Mouse (Mus musculus): Measurements from ENCODE around the gene Clip1. TPM values are rescaled to one million over a fixed set of nuclear protein-coding genes. Genes with fewer than 3 reads are reported as not detected.

Gene Clip1
- polyA plus RNA-seq, 1 experiment: 24.4 TPM

DNA sequence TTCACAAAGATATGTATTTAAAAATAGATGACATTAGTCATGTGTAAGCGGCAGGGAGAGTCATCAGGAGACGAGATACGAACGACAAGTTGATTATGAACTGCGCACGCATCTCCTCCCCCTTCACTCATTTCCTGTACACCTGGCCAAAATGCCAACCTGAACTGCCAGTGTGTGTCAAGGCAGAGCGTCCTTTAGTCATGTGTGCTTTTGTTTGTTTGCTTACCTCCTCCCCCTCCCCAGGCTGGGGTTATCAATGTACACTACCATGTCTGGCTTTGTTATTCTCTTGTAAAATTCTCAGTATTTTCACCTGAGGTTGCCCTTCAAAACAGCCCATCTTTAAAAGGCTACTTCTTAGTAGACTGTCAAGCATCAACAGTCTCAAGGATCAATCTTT lies 75.0 kb downstream of the Clip1 start:
- Histone ChIP-seq H3K27ac (ENCODE audit: insufficient read depth, low read depth, low read length) (no peak overlapping the region), H3K36me3 (ENCODE audit: control insufficient read depth, insufficient read depth, low read length) (peaks cover 4% of the 10 kb centered on the region), H3K27me3 (replicated peaks; ENCODE audit: control insufficient read depth, insufficient read depth, low read length) (no peaks in the 10 kb centered on the region), H3K4me3 (ENCODE audit: insufficient read depth, low read depth, low read length) (no peak overlapping the region), H3K4me1 (ENCODE audit: control insufficient read depth, insufficient read depth, low read length) (no peaks in the 10 kb centered on the region)
- 95% methylated on average over 7 of the region's 7 CpGs for WGBS
- no peak for TF ChIP-seq POLR2A (IDR thresholded peaks at IDR 0.05; ENCODE audit: low read depth, low read length)
- TF ChIP-seq CTCF (conservative IDR thresholded peaks at IDR 0.05; ENCODE audit: insufficient read depth, insufficient read length, low read depth, low read length): no peak
- DNase-seq: no peak

GRCm38 (mm10) chr5:123607211-123607669 lies 77.2 kb downstream of the Clip1 start:
- WGBS: 60% methylated on average over 3 of the region's 3 CpGs
- H3K36me3 ChIP-seq (ENCODE audit: control insufficient read depth, insufficient read depth, low read length): peaks cover 4% of the 10 kb centered on the region
- H3K4me3 ChIP-seq (ENCODE audit: insufficient read depth, low read depth, low read length): no peak overlapping the region
- peak overlapping the region; percentile 48 for H3K27ac ChIP-seq (ENCODE audit: insufficient read depth, low read depth, low read length)
- H3K4me1 ChIP-seq (ENCODE audit: control insufficient read depth, insufficient read depth, low read length): no peaks in the 10 kb centered on the region
- H3K27me3 ChIP-seq (replicated peaks; ENCODE audit: control insufficient read depth, insufficient read depth, low read length): no peaks in the 10 kb centered on the region
- no peak for TF ChIP-seq POLR2A (IDR thresholded peaks at IDR 0.05; ENCODE audit: low read depth, low read length)
- no peak for TF ChIP-seq CTCF (conservative IDR thresholded peaks at IDR 0.05; ENCODE audit: insufficient read depth, insufficient read length, low read depth, low read length)
- DNase-seq: peak; percentile 79

DNA sequence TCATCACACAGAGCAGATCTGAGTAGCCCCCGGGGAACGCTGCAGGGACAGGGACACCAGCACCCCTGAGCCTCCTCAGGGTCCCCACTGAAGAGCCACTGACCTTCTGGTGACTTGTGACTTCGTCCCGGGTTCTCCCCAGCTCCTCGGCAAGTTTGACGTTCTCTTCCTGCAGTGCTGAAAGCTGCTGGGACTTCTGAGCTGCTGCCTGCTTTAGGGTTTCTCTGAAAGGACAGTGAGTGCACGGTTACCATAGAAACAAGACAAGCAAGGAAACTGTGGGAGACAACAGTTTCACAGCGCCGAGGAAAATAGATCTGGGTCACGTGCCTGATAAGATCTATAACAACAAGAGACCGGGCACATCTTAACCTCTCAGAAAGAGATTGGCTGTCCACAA lies 80.9 kb downstream of the Clip1 start:
- WGBS: 39% methylated on average over 11 of the region's 11 CpGs
- Histone ChIP-seq H3K27me3 (replicated peaks; ENCODE audit: control insufficient read depth, insufficient read depth, low read length) (no peaks in the 10 kb centered on the region), H3K36me3 (ENCODE audit: control insufficient read depth, insufficient read depth, low read length) (peaks cover 1% of the 10 kb centered on the region), H3K4me3 (ENCODE audit: insufficient read depth, low read depth, low read length) (no peak overlapping the region), H3K4me1 (ENCODE audit: control insufficient read depth, insufficient read depth, low read length) (no peaks in the 10 kb centered on the region), H3K27ac (ENCODE audit: insufficient read depth, low read depth, low read length) (peak overlapping the region; percentile 39; the same call in 1 of the 2 replicates)
- peak; percentile 66 for DNase-seq
- TF ChIP-seq POLR2A (IDR thresholded peaks at IDR 0.05; ENCODE audit: low read depth, low read length) (no peak), CTCF (conservative IDR thresholded peaks at IDR 0.05; ENCODE audit: insufficient read depth, insufficient read length, low read depth, low read length) (no peak)

- WGBS: 66% methylated on average over 6 of the region's 6 CpGs
- H3K27ac ChIP-seq (ENCODE audit: insufficient read depth, low read depth, low read length): no peak overlapping the region
- no peak for DNase-seq
These were observed 82.2 kb downstream of the Clip1 start for GRCm38 (mm10) chr5:123602174-123602573.

DNA sequence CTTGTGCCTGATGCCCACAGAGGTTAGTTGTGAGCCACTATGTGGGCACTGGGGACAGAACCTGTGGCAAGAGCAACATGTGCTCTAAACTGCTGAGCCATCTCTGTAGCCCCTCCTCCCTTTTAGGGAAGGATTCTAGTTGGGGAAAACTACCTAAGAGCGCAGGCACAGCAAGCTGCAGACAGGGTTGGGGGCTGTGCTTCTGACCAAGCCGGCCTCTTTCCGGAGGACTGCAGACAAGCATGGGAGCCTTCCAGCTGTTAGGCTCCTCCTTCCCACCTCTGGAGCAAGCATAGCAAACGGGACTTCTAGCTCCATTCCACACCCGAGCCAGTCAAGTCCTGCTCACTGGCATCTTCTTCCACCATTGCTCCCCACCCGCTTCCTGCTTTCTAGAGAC lies 85.1 kb downstream of the Clip1 start:
- peak; percentile 21 for DNase-seq
- H3K4me1 ChIP-seq (ENCODE audit: control insufficient read depth, insufficient read depth, low read length): no peaks in the 10 kb centered on the region
- peaks cover 3% of the 10 kb centered on the region for H3K36me3 ChIP-seq (ENCODE audit: control insufficient read depth, insufficient read depth, low read length)
- no peaks in the 10 kb centered on the region for H3K27me3 ChIP-seq (replicated peaks; ENCODE audit: control insufficient read depth, insufficient read depth, low read length)
- no peak for TF ChIP-seq CTCF (conservative IDR thresholded peaks at IDR 0.05; ENCODE audit: insufficient read depth, insufficient read length, low read depth, low read length)
- TF ChIP-seq POLR2A (IDR thresholded peaks at IDR 0.05; ENCODE audit: low read depth, low read length): no peak
- H3K27ac ChIP-seq (ENCODE audit: insufficient read depth, low read depth, low read length): peak overlapping the region; percentile 37; the same call in 1 of the 2 replicates
- peak overlapping the region; percentile 2; the same call in 1 of the 2 replicates for H3K4me3 ChIP-seq (ENCODE audit: insufficient read depth, low read depth, low read length)
- 51% methylated on average over 6 of the region's 6 CpGs for WGBS

More at GRCm38 (mm10) chr5:123602174-123602573, 82.2 kb downstream of the Clip1 start:
- Histone ChIP-seq H3K4me1 (ENCODE audit: control insufficient read depth, insufficient read depth, low read length) (no peaks in the 10 kb centered on the region), H3K27me3 (replicated peaks; ENCODE audit: control insufficient read depth, insufficient read depth, low read length) (no peaks in the 10 kb centered on the region), H3K36me3 (ENCODE audit: control insufficient read depth, insufficient read depth, low read length) (no peaks in the 10 kb centered on the region; the same call in 1 of the 2 replicates), H3K4me3 (ENCODE audit: insufficient read depth, low read depth, low read length) (no peak overlapping the region)
- TF ChIP-seq CTCF (conservative IDR thresholded peaks at IDR 0.05; ENCODE audit: insufficient read depth, insufficient read length, low read depth, low read length) (no peak), POLR2A (IDR thresholded peaks at IDR 0.05; ENCODE audit: low read depth, low read length) (no peak)

DNA sequence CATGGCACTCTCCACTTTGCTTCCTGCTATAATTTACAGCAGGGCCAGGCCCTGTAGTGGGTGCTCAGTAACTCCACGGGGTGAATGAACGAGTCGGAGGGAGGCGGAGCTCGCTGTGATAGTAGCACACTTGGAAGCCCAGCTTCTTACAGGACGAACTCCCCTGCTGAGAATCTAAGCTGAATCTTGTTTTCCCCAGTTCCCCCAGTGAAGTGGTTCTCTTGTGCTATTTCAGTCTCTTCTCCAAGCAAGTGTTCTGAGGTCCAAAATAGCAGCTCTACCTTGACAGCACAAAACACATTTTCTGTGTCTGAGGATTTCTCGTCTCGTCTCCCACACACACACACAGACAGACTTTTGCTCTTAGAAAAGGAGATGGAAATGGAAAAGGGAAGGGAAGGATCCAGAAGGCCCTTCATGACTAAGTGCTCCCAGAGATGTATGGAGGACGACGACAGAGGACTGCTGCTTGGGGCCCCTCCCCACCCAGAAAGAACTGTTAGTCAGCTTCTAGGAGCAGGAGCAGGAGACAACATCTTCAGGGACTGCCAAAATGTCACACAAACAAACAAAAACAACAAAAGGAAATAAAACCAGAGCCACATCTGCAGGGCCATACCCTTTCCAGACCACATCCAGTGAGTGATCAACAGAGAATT lies 90.7 kb downstream of the Clip1 start:
- Histone ChIP-seq H3K4me1 (ENCODE audit: control insufficient read depth, insufficient read depth, low read length) (no peaks in the 10 kb centered on the region), H3K27ac (ENCODE audit: insufficient read depth, low read depth, low read length) (no peak overlapping the region), H3K36me3 (ENCODE audit: control insufficient read depth, insufficient read depth, low read length) (peaks cover 4% of the 10 kb centered on the region), H3K27me3 (replicated peaks; ENCODE audit: control insufficient read depth, insufficient read depth, low read length) (no peaks in the 10 kb centered on the region), H3K4me3 (ENCODE audit: insufficient read depth, low read depth, low read length) (no peak overlapping the region)
- WGBS: 80% methylated on average over 10 of the region's 10 CpGs
- TF ChIP-seq POLR2A (IDR thresholded peaks at IDR 0.05; ENCODE audit: low read depth, low read length): no peak
- no peak for TF ChIP-seq CTCF (conservative IDR thresholded peaks at IDR 0.05; ENCODE audit: insufficient read depth, insufficient read length, low read depth, low read length)
- no peak for DNase-seq

GRCm38 (mm10) chr5:123580043-123580442 lies 104.4 kb downstream of the Clip1 start:
- H3K27me3 ChIP-seq (replicated peaks; ENCODE audit: control insufficient read depth, insufficient read depth, low read length): no peaks in the 10 kb centered on the region
- no peak overlapping the region for H3K27ac ChIP-seq (ENCODE audit: insufficient read depth, low read depth, low read length)
- no peaks in the 10 kb centered on the region for H3K4me1 ChIP-seq (ENCODE audit: control insufficient read depth, insufficient read depth, low read length)
- H3K4me3 ChIP-seq (ENCODE audit: insufficient read depth, low read depth, low read length): no peak overlapping the region
- H3K36me3 ChIP-seq (ENCODE audit: control insufficient read depth, insufficient read depth, low read length): peaks cover 2% of the 10 kb centered on the region; the same call in 1 of the 2 replicates
- WGBS: 79% methylated on average over 6 of the region's 6 CpGs
- no peak for DNase-seq
- TF ChIP-seq CTCF (conservative IDR thresholded peaks at IDR 0.05; ENCODE audit: insufficient read depth, insufficient read length, low read depth, low read length) (no peak), POLR2A (IDR thresholded peaks at IDR 0.05; ENCODE audit: low read depth, low read length) (no peak)

Measured in kidney, adult 2 months (tissue).